Mouse (Mus musculus) activated CD4-positive, CD25-positive, alpha-beta regulatory T cell, adult 4 months (primary cell): ENCODE results near the gene Pmvk. TPM values are rescaled to one million over a fixed set of nuclear protein-coding genes. Genes with fewer than 3 reads are reported as not detected.

Source experiments
- ATAC-seq: one replicate; pipeline ENCODE4 v1.8.0; 2017
- polyA plus RNA-seq, 2 experiments: library from polyadenylated mRNA; unstranded; fragments of 100-300 nt; shearing (Covaris generic); gene quantifications; one replicate each; pipeline ENCODE4 v1.2.1; 2017

Gene Pmvk
- polyA plus RNA-seq, 2 experiments from 2014 or later: 31.4 to 41.9 TPM

DNA sequence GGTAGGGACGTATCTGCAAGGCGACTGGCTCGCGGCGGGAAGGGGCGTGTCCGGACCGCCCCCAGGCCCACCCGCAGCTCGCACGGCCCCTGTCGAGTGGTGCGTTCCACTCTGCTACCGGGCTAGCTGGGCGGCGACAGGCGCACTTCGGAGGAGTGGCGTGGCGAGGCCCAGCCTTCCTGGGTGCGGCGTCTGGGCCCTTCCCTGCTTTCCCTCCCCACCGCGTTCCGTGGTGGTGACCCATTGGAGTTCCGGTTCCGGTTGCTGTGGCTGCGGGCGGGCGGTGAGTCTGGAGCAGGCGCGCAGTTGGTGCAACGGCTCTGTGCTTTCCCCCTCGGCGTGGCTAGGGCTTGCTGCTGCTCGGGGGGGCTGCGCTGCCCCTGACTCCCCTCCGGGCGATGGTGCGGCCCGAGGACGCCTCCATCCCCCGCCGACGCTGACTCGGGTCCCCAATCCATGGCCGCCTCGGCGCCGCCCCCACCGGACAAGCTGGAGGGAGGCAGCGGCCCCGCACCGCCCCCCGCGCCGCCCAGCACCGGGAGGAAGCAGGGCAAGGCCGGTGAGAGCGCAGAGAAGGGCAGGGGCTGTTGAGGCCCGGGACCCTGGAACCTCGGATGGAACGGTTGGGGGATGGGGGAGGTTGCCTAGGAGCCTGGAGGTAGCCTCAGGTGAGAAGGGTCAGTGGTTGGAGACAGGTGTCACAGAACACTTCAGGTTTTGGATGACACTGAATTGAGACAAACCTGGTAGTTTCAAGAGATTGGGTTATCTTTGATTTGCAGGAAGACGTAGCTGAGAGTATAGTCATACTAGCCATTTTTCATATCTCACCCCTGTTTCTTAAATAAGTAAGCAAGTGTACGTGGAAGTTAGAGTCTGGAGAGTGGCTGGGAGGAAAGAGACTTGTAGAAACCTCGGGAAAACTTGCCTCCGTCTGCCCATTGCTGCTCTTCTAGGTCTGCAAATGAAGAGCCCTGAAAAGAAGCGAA lies 23.9 kb upstream of the Pmvk start, which contains the start of gene Pygo2:
Gene Pygo2, plus strand, starts transcription at position 44 of the 989 bp plus-strand sequence.
- peak; percentile 98 for ATAC-seq

GRCm38 (mm10) chr3:89432606-89433005 lies 21.7 kb upstream of the Pmvk start:
- ATAC-seq: no peak

- ATAC-seq: no peak
Measured at GRCm38 (mm10) chr3:89434532-89434931, 19.8 kb upstream of the Pmvk start.

DNA sequence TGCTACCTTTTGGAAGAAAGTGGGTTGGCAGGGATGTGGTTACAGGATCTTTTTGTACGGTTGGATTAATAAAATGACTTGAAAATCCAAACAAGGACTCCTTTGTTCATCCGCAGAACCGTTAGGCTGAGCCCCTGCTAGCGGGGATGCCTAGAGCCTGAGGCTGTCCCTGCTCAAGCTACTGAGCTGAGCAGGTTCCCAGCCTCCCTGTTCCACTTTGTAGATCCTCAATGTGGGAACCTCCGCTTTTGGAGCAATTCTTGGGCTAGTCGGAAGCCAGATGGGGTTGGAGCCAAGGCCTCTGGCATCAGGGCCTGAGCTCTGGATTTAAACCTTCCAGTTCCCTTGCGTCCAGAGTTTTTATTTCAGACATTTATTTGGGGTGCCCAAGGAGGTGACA lies 19.3 kb upstream of the Pmvk start:
- no peak for ATAC-seq

GRCm38 (mm10) chr3:89436176-89437113 lies 17.9 kb upstream of the Pmvk start, which contains the start of gene Pbxip1:
Gene Pbxip1 (plus strand): TSS chr3:89436706.
- ATAC-seq: peak; percentile 71

DNA sequence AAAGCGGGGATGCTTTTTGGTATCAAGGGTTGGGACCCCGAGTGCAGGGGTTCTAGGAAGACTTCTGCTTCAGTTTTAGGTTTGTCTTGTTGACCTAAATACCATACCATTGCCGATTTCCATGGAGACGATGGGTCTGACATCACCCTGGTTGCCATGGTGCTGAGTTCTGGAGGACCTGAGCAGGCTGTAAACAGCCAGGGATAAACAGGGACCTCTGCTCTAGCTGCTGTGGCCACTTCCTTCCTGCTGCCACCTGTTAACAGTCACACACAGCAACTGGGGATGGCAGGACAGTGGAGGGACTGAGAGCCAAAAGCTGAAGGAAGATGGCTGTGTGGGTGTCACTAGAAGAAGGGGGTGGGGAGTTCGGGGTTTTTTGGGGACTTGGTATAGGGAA lies 17.1 kb upstream of the Pmvk start:
- ATAC-seq: peak; percentile 78

GRCm38 (mm10) chr3:89440691-89441090 lies 13.7 kb upstream of the Pmvk start:
- no peak for ATAC-seq

- ATAC-seq: no peak
Measured at GRCm38 (mm10) chr3:89448720-89449537, 5.4 kb upstream of the Pmvk start.

DNA sequence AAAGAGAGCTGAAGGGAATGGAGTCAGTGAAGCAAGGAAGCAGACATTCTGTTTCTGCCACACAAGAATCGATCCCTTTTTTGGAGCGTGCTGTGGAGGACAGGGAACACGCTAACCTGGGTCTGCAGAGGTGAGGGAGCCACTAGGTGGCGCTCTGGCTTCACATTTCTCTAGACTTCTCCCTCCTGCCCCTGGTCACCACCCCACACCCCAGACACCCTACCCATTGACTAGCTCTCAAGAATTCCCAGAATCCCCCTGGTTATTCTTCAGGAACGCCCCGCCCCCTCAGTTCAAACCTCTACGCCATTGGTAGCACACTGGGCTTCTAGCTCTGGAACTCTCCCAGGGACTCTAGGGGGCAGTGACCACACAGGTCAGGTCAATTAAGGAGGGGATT lies 4.8 kb upstream of the Pmvk start:
- ATAC-seq: peak; percentile 36

DNA sequence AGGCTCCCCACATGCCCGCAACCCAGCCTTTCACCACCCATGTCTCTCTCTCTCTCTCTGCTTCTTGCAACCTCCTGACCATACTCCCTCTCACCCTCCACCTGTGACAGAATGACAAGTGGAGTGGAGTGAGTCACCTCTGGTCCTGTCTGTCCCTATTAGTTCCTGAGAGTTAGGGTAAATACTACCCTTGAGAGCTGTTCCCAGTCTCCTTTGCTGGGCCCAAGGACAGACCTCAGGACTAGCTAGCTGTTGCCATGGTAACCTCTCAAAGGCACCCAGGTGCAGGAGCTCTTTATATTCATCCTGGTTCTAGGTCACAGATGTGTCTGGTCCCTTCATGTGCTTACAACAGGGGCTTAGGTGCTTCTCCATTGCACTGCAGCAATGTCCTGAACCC lies 2.4 kb upstream of the Pmvk start:
- no peak for ATAC-seq

DNA sequence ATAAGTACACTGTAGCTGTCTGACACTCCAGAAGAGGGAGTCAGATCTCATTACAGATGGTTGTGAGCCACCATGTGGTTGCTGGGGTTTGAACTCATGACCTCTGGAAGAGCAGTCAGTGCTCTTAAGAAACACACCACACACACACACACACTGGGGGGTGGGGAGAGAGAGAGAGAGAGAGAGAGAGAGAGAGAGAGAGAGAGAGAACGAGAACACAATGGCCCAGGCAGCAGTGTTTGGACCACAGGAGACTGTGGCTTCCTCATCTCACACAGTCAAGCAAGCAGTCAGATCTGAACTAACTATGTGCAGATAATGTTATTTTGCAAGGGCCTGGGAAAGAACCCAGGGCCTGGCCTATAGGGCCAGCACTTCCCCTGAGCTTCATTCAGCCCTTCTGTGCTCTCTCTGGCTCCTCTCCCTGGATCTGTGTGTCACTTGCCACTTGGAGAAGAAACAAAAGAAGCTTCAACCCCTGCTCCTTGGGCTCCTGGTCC lies 1.5 kb downstream of the Pmvk start:
- no peak for ATAC-seq

GRCm38 (mm10) chr3:89456726-89457665 lies 2.7 kb downstream of the Pmvk start:
- no peak for ATAC-seq

GRCm38 (mm10) chr3:89458372-89458964 lies 4.1 kb downstream of the Pmvk start:
- ATAC-seq: peak; percentile 62

- peak; percentile 74 for ATAC-seq
Measured at GRCm38 (mm10) chr3:89458965-89459807, 4.8 kb downstream of the Pmvk start.

GRCm38 (mm10) chr3:89468268-89468667 lies 13.9 kb downstream of the Pmvk start:
- no peak for ATAC-seq

GRCm38 (mm10) chr3:89472280-89472679 lies 17.9 kb downstream of the Pmvk start:
- no peak for ATAC-seq

DNA sequence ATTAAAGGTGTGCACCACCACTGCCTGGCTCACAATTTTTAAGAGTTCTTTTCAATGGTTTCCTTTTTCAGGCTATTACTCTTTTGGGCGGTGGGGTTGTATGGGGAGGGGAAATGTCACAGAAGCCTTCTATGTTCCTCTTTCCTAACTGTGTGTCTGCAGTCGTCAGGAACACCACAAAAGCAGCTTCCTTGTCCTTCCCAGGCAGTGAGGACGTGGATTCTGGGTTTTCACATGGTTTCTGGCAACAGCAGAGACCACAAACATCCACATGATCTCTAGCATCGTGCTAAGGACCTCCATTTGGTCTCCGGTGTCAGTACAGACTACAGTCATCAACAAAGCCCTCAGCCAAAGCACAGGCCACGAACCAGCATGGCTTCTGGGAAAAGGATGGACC lies 19.5 kb downstream of the Pmvk start:
- ATAC-seq: no peak

- ATAC-seq: no peak
Measured at GRCm38 (mm10) chr3:89479055-89479454, 24.7 kb downstream of the Pmvk start.

- ATAC-seq: no peak
Measured at GRCm38 (mm10) chr3:89481488-89481887, 27.1 kb downstream of the Pmvk start.
